Mouse (Mus musculus) CH12.LX (cell line): Measurements from ENCODE around the gene Asxl1. TPM values are rescaled to one million over a fixed set of nuclear protein-coding genes. Genes with fewer than 3 reads are reported as not detected.

Experiments
- DNase-seq: peaks from one replicate; pipeline ENCODE4 v3.0.0-alpha.2; 2013; ENCODE audit errors: extremely low read depth
- H3K27ac ChIP-seq: 2 replicates; pipeline ENCODE4 v1.5.1; 2012; ENCODE audit warnings: low read depth, mild to moderate bottlenecking, control low read depth, moderate library complexity; ENCODE audit not compliant: insufficient read depth
- H3K27me3 ChIP-seq: replicated peaks from 2 replicates; pipeline ENCODE3; 2012; ENCODE audit warnings: inconsistent platforms
- H3K36me3 ChIP-seq, 2 experiments: replicated peaks in 1 of 2; 2 replicates each; pipeline versions ENCODE3 to v1.6.1; 2012; ENCODE audit warnings: inconsistent platforms in 1 of 2, low read length in 1 of 2, mild to moderate bottlenecking in 1 of 2, mixed read lengths in 1 of 2, moderate library complexity in 1 of 2; ENCODE audit not compliant: control insufficient read depth in 1 of 2, insufficient read depth in 1 of 2
- H3K4me1 ChIP-seq, 2 experiments: 2 replicates each; pipeline ENCODE4 v1.6.1; 2012; ENCODE audit warnings: inconsistent platforms in 1 of 2, moderate library complexity in 1 of 2; ENCODE audit not compliant: insufficient read depth in 2 of 2, control insufficient read depth in 1 of 2
- H3K4me2 ChIP-seq: 2 replicates; pipeline ENCODE4 v1.6.1; 2012; ENCODE audit warnings: low read depth, mild to moderate bottlenecking, control low read depth; ENCODE audit not compliant: poor library complexity, insufficient read depth, severe bottlenecking
- H3K4me3 ChIP-seq, 3 experiments: fragments of 150-350 bp in 1 of 3; sonication (generic) in 1 of 3; replicated peaks in 1 of 3; 2 replicates each; pipeline versions ENCODE3 to v1.5.1; 2011 to 2012; ENCODE audit warnings: low read depth in 2 of 3, low read length in 2 of 3, mild to moderate bottlenecking in 2 of 3, moderate library complexity in 2 of 3, control low read depth in 1 of 3, improper control_type of control experiment in 1 of 3, inconsistent platforms in 1 of 3, mixed read lengths in 1 of 3; ENCODE audit not compliant: poor library complexity in 1 of 3
- H3K79me2 ChIP-seq: replicated peaks from 2 replicates; pipeline ENCODE4 v1.6.1; 2012; ENCODE audit warnings: mild to moderate bottlenecking, moderate library complexity; ENCODE audit not compliant: control insufficient read depth, poor library complexity, insufficient read depth, severe bottlenecking; ENCODE audit errors: extremely low read depth
- H3K9ac ChIP-seq: 2 replicates; pipeline ENCODE4 v1.6.1; 2012; ENCODE audit warnings: low read depth, mild to moderate bottlenecking, control low read depth, moderate library complexity; ENCODE audit not compliant: insufficient read depth
- H3K9me3 ChIP-seq: replicated peaks from 2 replicates; pipeline ENCODE3; 2012; ENCODE audit warnings: low read length, inconsistent platforms, mixed read lengths
- CHD2 ChIP-seq: IDR thresholded peaks from 2 replicates; pipeline ENCODE4 v1.6.1; 2011; ENCODE audit warnings: low read length, improper control_type of control experiment
- CTCF ChIP-seq, 2 experiments: IDR thresholded peaks in 1 of 2; conservative IDR thresholded peaks in 1 of 2; 2 replicates each; pipeline ENCODE4 v1.5.1; 2011 to 2012; ENCODE audit warnings: low read depth in 2 of 2, low read length in 2 of 2, improper control_type of control experiment in 1 of 2, inconsistent platforms in 1 of 2, mild to moderate bottlenecking in 1 of 2, moderate library complexity in 1 of 2
- ELF1 ChIP-seq: IDR thresholded peaks from 2 replicates; pipeline ENCODE4 v1.6.1; 2014; ENCODE audit warnings: low read depth, mild to moderate bottlenecking, inconsistent platforms, low read length, improper control_type of control experiment
- GABPA ChIP-seq: IDR thresholded peaks from 2 replicates; pipeline ENCODE4 v1.6.1; 2012; ENCODE audit warnings: low read depth, low read length, improper control_type of control experiment, inconsistent platforms; ENCODE audit not compliant: insufficient replicate concordance
- HCFC1 ChIP-seq: IDR thresholded peaks from 2 replicates; pipeline ENCODE4 v1.6.1; 2012; ENCODE audit warnings: low read depth, mild to moderate bottlenecking, inconsistent platforms, low read length, improper control_type of control experiment
- JUND ChIP-seq: conservative IDR thresholded peaks from 2 replicates; pipeline ENCODE4 v1.6.1; 2011; ENCODE audit warnings: low read depth, low read length, improper control_type of control experiment
- KAT2A ChIP-seq: IDR thresholded peaks from 2 replicates; pipeline ENCODE4 v1.6.1; 2012; ENCODE audit warnings: low read length, improper control_type of control experiment, inconsistent platforms; ENCODE audit not compliant: insufficient replicate concordance
- MAFK ChIP-seq: IDR thresholded peaks from 2 replicates; pipeline ENCODE4 v1.6.1; 2011; ENCODE audit warnings: low read length, improper control_type of control experiment; ENCODE audit not compliant: insufficient replicate concordance
- MAZ ChIP-seq: IDR thresholded peaks from 2 replicates; pipeline ENCODE4 v1.6.1; 2012; ENCODE audit warnings: low read depth, mild to moderate bottlenecking, inconsistent platforms, low read length, improper control_type of control experiment, moderate library complexity
- NRF1 ChIP-seq: IDR thresholded peaks from 2 replicates; pipeline ENCODE4 v1.6.1; 2014; ENCODE audit warnings: low read depth, mild to moderate bottlenecking, inconsistent platforms, low read length, improper control_type of control experiment, moderate library complexity
- PAX5 ChIP-seq: IDR thresholded peaks from 2 replicates; pipeline ENCODE4 v1.6.1; 2012; ENCODE audit warnings: low read length, inconsistent platforms, mixed read lengths
- RAD21 ChIP-seq: IDR thresholded peaks from 2 replicates; pipeline ENCODE4 v1.6.1; 2011; ENCODE audit warnings: low read depth, mild to moderate bottlenecking, low read length, improper control_type of control experiment, moderate library complexity
- SMC3 ChIP-seq: IDR thresholded peaks from 2 replicates; pipeline ENCODE4 v1.6.1; 2011; ENCODE audit warnings: low read depth, low read length, improper control_type of control experiment
- USF2 ChIP-seq: conservative IDR thresholded peaks from 2 replicates; pipeline ENCODE4 v1.6.1; 2011; ENCODE audit warnings: low read depth, low read length, improper control_type of control experiment
- ZC3H11A ChIP-seq: IDR thresholded peaks from 2 replicates; pipeline ENCODE4 v1.6.1; 2012; ENCODE audit warnings: low read depth, mild to moderate bottlenecking, inconsistent platforms, low read length, improper control_type of control experiment
- ZMIZ1 ChIP-seq: IDR thresholded peaks from 2 replicates; pipeline ENCODE4 v1.6.1; 2012; ENCODE audit warnings: low read depth, mild to moderate bottlenecking, inconsistent platforms, low read length, improper control_type of control experiment
- dilution Hi-C: fragments of 300-500 bp; cut with MboI; formaldehyde crosslinking; loops from 2 replicates; pipeline ENCODE4 v1.14.3; 2020; ENCODE audit warnings: low sequenced_read_pairs; ENCODE audit not compliant: extremely low pct_unique_long_range_greater_than_20kb, extremely low pct_ligation_motif_present
- in situ Hi-C: fragments of 300-500 bp; cut with MboI; formaldehyde crosslinking; loops from 3 replicates; pipeline ENCODE4 v1.14.3; 2019; ENCODE audit warnings: low sequenced_read_pairs, low pct_ligation_motif_present, low pct_unique_long_range_greater_than_20kb, mixed read lengths
- polyA plus RNA-seq: library from polyadenylated mRNA; unstranded; fragments of >175 nt; gene quantifications from 2 replicates; pipeline ENCODE4 v1.2.1, GENCODE M21; 2012; ENCODE audit warnings: low read depth; ENCODE audit not compliant: insufficient read length
- total RNA-seq, 2 experiments: library from RNA; depleted of rRNA; stranded (reverse); fragments of 300-350 nt in 1 of 2; fragments of >200 nt in 1 of 2; gene quantifications; 2 replicates each; pipeline ENCODE4 v1.2.3; 2012 to 2014

Gene Asxl1
- total and polyA plus RNA-seq, 3 experiments = 12.7 to 31.1 (median 18.0) TPM

- DNase-seq = peak; percentile 33
- Histone ChIP-seq H3K4me1 (peaks cover 0 to 20% of the 10 kb centered on the region in 2 experiments; a peak in 2 of 4 replicates), H3K27me3 (no peaks in the 10 kb centered on the region), H3K27ac (no peak overlapping the region), H3K36me3 (peaks cover 56 to 77% of the 10 kb centered on the region in 2 experiments), H3K4me2 (no peak overlapping the region), H3K79me2 (no peaks in the 10 kb centered on the region), H3K4me3 (no peak overlapping the region), H3K9me3 (no peaks in the 10 kb centered on the region), H3K9ac (no peak overlapping the region)
- in situ Hi-C loops (loop anchor here (5.0 kb wide), 1 partner anchor 267 kb away; no protein-coding TSS in a partner anchor), dilution Hi-C loops (no loop called here)
- TF ChIP-seq ZC3H11A = peak; percentile 26; the same call in 1 of the 2 replicates
- TF ChIP-seq SMC3 = peak; percentile 63
- peak in 1 of 2 experiments; percentile 73; a peak in 2 of 4 replicates for TF ChIP-seq CTCF (conservative IDR thresholded peaks at IDR 0.05 in 1 of 2, IDR thresholded peaks at IDR 0.05 in 1 of 2; ENCODE audit: low read depth in 2 of 2, low read length in 2 of 2)
- TF ChIP-seq ZMIZ1 = no peak
- peak; percentile 81 for TF ChIP-seq RAD21
Observed at GRCm38 (mm10) chr2:153414607-153415006, 69.0 kb downstream of the Asxl1 start.

- no peaks in the 10 kb centered on the region for H3K9me3 ChIP-seq
- H3K27ac ChIP-seq = no peak overlapping the region
- TF ChIP-seq JUND (no peak), ZC3H11A (no peak), USF2 (no peak), PAX5 (no peak), SMC3 (no peak), CHD2 (no peak), HCFC1 (no peak), NRF1 (no peak), GABPA (no peak), MAZ (no peak), MAFK (no peak), KAT2A (no peak), ELF1 (no peak)
- H3K79me2 ChIP-seq = no peaks in the 10 kb centered on the region; the same call in 1 of the 2 replicates
- H3K36me3 ChIP-seq = peaks cover 49 to 71% of the 10 kb centered on the region in 2 experiments
- no peak for DNase-seq
- no peaks in the 10 kb centered on the region for H3K27me3 ChIP-seq
- H3K9ac ChIP-seq = no peak overlapping the region
- no peak overlapping the region for H3K4me2 ChIP-seq
- dilution Hi-C loops = no loop called here
- H3K4me1 ChIP-seq = peaks cover 3 to 11% of the 10 kb centered on the region in 2 experiments; a peak in 3 of 4 replicates
- no peak overlapping the region for H3K4me3 ChIP-seq
- in situ Hi-C loops = loop anchor here (5.0 kb wide), 1 partner anchor 271 kb away; no protein-coding TSS in a partner anchor
Observed at GRCm38 (mm10) chr2:153417841-153418240, 72.2 kb downstream of the Asxl1 start.
